ENCODE assay signal across 1 mouse cellular context in the genomic region with DNA sequence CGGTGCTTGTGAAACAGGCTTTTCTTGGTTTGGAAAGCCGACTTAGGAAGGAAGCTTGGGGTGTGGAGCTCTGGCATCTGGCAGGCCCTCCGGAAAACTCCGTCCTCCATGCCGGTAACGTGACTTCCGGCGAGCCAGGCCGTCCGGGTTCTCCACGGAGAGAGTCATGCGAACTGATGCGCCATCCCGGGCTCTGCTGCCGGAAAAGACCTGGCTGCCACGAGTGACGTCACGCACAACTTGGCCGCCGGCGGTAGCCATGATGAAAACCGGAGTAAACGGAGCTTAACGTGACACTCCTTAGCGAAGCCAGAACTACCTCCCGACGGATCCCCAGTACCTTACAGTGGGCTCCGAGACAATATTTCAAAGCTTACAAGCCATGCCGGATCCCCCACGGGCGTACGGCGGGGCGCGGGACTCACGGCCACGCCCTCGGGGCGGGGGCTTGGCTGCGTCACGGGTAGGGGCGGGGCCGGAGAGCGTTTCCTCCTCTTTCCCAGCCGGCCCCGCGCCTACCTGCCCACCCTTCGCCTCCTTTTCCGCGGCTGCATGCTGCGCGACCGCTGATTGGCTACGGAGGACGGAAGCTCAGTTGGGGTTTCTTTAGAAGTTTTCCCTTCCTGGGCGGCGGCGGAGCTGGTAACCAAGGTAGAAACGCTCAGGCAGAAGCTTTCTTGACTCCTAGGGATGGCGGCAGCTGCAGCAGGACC.
TF ChIP-seq lines count a peak whose summit lies in the region.

Gene Sugt1 (plus strand): TSS at position 553 of the 713 bp plus-strand sequence.

TF ChIP-seq in MEL, 35 proteins besides CTCF, POLR2A, EP300 and RAD21 (continued from another document):
- TF ChIP-seq KAT2A (conservative IDR thresholded peaks at IDR 0.05; ENCODE audit: low read depth, low read length): peak; percentile 53; the same call in 1 of the 2 replicates
